Mouse (Mus musculus) midbrain, embryonic 12.5 days (tissue): ENCODE measurements around the gene Slc29a4. TPM values are rescaled to one million over a fixed set of nuclear protein-coding genes. Genes with fewer than 3 reads are reported as not detected.

Experiments used
- ATAC-seq: fragments of 200-750 bp; cut with Nextera tagmentation; 2 replicates; pipeline ENCODE4 v1.8.0; 2017; ENCODE audit warnings: low read depth, moderate TSS enrichment, moderate library complexity; ENCODE audit not compliant: low FRiP score
- H3K27ac ChIP-seq: fragments of 300-500 bp; sonication (generic); replicated peaks from 2 replicates; pipeline ENCODE4 v1.5.1; 2016; ENCODE audit warnings: mild to moderate bottlenecking
- H3K27me3 ChIP-seq: fragments of 300-500 bp; sonication (generic); 2 replicates; pipeline ENCODE4 v1.6.1; 2016; ENCODE audit warnings: mild to moderate bottlenecking
- H3K36me3 ChIP-seq: fragments of 300-500 bp; sonication (generic); 2 replicates; pipeline ENCODE4 v1.6.1; 2016
- H3K4me1 ChIP-seq: fragments of 300-500 bp; sonication (generic); 2 replicates; pipeline ENCODE4 v1.6.1; 2016
- H3K4me2 ChIP-seq: fragments of 300-500 bp; sonication (generic); replicated peaks from 2 replicates; pipeline ENCODE4 v1.6.1; 2016; ENCODE audit warnings: mild to moderate bottlenecking, moderate library complexity
- H3K4me3 ChIP-seq: fragments of 300-500 bp; sonication (generic); 2 replicates; pipeline ENCODE4 v1.5.1; 2016; ENCODE audit warnings: mild to moderate bottlenecking
- H3K9ac ChIP-seq: fragments of 300-500 bp; sonication (generic); replicated peaks from 2 replicates; pipeline ENCODE4 v1.6.1; 2016; ENCODE audit warnings: mild to moderate bottlenecking, moderate library complexity
- H3K9me3 ChIP-seq: fragments of 300-500 bp; sonication (generic); 2 replicates; pipeline ENCODE4 v1.6.1; 2016; ENCODE audit warnings: mild to moderate bottlenecking
- WGBS: fragments of 180-500 bp; shearing (Covaris S2); methylation state at CpG from one replicate; pipeline ENCODE4 v1.1.7; 2016; 5-methylcytosine and 5-hydroxymethylcytosine counted together
- polyA plus RNA-seq: library from polyadenylated mRNA; unstranded; fragments of >200 nt; fragmentation: Nextera tagmentation; extraction: Ambion mirVana; gene quantifications from 2 replicates; pipeline ENCODE4 v1.2.1, GENCODE M21; 2016

Gene Slc29a4
- polyA plus RNA-seq, 1 experiment from 2014 or later: 50.3 TPM

DNA sequence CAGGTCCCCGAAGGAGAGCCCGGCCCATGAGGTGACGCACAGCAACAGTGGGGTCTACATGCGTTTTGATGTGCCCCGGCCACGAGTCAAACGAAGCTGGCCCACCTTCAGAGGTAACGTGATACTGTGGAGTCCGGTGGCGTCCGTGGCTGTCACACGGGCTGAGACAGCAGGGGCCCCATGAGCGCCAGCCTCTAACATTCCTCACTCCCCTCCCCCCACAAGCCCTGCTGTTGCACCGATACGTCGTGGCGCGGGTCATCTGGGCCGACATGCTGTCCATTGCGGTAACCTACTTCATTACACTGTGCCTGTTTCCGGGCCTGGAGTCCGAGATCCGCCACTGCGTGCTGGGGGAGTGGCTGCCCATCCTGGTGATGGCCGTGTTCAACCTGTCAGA, 26.2 kb downstream of the Slc29a4 start:
- no peaks in the 10 kb centered on the region for H3K4me1 ChIP-seq
- no peak overlapping the region for H3K27ac ChIP-seq
- 72% methylated on average over 24 of the region's 25 CpGs for WGBS
- H3K4me3 ChIP-seq: no peak overlapping the region
- no peaks in the 10 kb centered on the region for H3K9me3 ChIP-seq
- no peaks in the 10 kb centered on the region for H3K27me3 ChIP-seq
- no peak overlapping the region for H3K4me2 ChIP-seq
- ATAC-seq: no peak
- H3K9ac ChIP-seq: no peak overlapping the region
- peaks cover 49% of the 10 kb centered on the region for H3K36me3 ChIP-seq

DNA sequence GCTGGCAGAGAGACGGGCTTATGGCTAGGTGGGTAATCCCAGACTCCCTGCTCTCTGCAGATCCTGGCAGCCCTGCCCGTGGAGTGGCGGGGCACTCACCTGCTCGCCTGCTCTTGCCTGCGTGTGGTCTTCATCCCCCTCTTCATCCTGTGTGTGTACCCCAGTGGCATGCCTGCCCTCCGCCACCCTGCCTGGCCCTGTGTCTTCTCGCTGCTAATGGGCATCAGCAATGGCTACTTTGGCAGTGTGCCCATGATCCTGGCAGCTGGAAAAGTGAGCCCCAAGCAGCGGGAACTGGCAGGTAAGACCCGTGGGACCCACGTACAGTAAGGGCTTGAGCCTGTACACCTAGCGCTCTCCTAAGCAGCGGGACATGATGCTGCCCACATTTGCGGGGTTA, 27.6 kb downstream of the Slc29a4 start:
- no peak overlapping the region for H3K4me2 ChIP-seq
- WGBS: 87% methylated on average over 13 of the region's 13 CpGs
- H3K27me3 ChIP-seq: no peaks in the 10 kb centered on the region
- no peak overlapping the region for H3K9ac ChIP-seq
- peaks cover 35% of the 10 kb centered on the region for H3K36me3 ChIP-seq
- H3K4me1 ChIP-seq: no peaks in the 10 kb centered on the region
- no peak for ATAC-seq
- no peaks in the 10 kb centered on the region for H3K9me3 ChIP-seq
- no peak overlapping the region for H3K27ac ChIP-seq
- H3K4me3 ChIP-seq: no peak overlapping the region

DNA sequence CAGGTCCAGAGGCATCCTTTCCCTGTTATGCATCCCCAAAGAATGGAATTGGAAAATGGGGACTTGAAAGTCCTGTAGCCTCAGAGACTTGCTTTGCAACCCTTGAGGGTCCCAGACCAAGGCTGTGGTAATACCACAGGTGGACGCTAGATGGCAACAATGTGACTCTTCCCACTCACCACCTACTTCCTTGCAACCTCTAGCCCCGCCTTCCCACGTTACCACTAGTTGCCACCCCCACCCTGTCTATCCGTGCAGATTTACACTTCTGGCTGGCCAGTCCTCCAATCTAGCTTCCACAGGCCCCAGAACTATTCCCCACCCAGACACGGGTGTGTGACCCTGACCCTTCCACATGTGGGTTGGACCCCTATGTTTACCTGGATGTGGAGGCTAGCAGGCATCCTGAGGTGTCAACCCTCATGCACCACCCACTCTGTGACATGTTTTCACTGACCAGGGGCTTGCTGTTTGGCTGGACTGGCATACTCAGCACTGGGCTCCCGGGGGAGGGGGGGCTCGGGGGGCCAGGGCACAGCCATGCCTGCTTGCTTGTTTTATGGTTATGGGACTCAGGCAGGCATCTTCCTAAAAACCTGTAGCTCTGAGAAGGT, 31.3 kb downstream of the Slc29a4 start:
- H3K4me3 ChIP-seq: no peak overlapping the region
- ATAC-seq: peak; percentile 62
- H3K4me1 ChIP-seq: no peaks in the 10 kb centered on the region
- no peak overlapping the region for H3K9ac ChIP-seq
- WGBS: 18% methylated on average over 7 of the region's 7 CpGs
- H3K4me2 ChIP-seq: no peak overlapping the region
- no peaks in the 10 kb centered on the region for H3K9me3 ChIP-seq
- H3K27ac ChIP-seq: no peak overlapping the region
- H3K36me3 ChIP-seq: peaks cover 64% of the 10 kb centered on the region
- H3K27me3 ChIP-seq: no peaks in the 10 kb centered on the region

DNA sequence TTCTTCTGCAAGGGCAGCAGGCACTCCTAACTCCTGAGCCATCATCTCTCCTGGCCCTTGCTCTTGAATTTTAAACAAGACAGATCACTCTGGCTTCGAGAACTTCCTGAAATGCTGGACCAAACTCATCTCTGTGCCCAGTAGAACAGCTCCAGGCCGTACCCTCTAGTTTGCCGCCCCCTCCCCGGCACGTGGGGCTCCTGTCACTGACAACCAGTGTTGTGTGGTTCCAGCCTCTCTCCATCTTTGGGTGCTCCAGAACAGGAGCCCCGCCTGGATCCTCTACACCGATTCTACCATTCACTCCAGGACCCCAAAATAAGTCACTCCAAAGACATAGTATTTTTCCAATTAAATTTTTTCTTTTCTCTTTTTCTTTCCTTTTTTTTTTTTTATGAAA, 32.0 kb downstream of the Slc29a4 start:
- Histone ChIP-seq H3K36me3 (peaks cover 64% of the 10 kb centered on the region), H3K4me3 (no peak overlapping the region), H3K9ac (no peak overlapping the region), H3K27me3 (no peaks in the 10 kb centered on the region), H3K4me1 (no peaks in the 10 kb centered on the region), H3K4me2 (no peak overlapping the region), H3K27ac (no peak overlapping the region), H3K9me3 (no peaks in the 10 kb centered on the region)
- ATAC-seq: no peak
- WGBS: 88% methylated on average over 7 of the region's 7 CpGs

DNA sequence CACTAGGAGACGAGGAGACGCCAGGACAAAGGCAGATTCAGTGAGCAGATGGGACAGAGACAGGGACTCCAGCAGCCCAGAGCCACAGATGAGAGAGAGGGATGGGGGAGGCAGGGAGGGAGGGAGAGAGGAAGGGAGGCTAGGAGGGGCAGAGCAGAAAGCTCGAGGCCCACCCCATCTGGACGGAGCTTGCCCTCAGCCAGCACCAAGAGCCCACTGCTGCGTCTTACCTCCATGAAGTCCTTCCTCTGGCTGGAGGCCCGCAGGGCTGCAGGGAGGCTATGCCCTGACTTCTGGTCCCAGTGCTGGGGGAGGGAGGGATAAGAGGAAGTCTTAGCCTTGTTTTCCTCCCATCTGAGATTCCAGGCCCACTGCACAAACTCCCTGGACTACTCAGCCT, 34.4 kb downstream of the Slc29a4 start:
- Histone ChIP-seq H3K27ac (no peak overlapping the region; the same call in 1 of the 2 replicates), H3K4me2 (no peak overlapping the region), H3K9me3 (no peaks in the 10 kb centered on the region), H3K4me3 (no peak overlapping the region), H3K4me1 (no peaks in the 10 kb centered on the region), H3K36me3 (peaks cover 70% of the 10 kb centered on the region), H3K27me3 (no peaks in the 10 kb centered on the region), H3K9ac (no peak overlapping the region)
- WGBS: 86% methylated on average over 6 of the region's 6 CpGs
- ATAC-seq: no peak

DNA sequence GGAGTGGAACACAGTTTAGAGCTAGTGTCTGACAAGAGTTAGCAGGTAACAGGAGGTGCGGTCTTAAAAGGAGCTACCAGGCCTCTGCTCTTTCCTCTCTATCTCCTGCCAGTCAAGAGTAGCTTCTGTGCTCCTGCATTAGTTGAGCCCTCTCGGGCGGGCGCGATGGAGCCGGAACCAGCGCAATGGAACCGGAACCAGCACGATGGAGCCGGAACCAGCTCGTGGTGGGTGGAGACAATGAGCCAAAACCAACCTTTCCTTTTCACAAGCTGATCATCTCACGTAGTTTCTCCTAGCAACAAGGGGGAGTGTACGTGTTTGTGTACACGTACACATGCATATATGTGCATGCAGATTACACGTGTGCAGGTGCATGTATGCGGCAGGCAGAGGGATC, 36.0 kb downstream of the Slc29a4 start:
- Histone ChIP-seq H3K36me3 (peaks cover 83% of the 10 kb centered on the region), H3K4me1 (no peaks in the 10 kb centered on the region), H3K27me3 (no peaks in the 10 kb centered on the region), H3K9me3 (no peaks in the 10 kb centered on the region), H3K4me3 (no peak overlapping the region), H3K4me2 (no peak overlapping the region), H3K9ac (no peak overlapping the region), H3K27ac (no peak overlapping the region)
- WGBS: 95% methylated on average over 16 of the region's 16 CpGs
- no peak for ATAC-seq

DNA sequence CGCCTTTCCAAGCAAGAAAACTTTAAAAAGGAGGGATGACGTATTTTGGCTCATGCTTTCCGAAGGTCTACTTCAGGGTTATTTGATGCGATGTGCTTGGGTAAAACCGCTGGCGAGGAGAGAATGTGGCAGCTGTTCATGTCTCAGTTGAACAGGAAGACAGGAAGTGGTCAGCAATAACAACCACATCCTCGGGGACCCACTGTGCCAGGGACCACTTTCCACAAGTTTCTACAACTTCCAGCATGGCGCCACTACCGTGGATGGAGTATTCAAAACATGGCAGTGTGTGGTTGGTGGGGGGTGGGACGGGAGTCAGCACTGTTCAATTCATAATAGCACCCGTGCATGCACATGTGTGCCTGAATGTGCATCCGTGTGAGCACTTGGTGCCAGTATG, 38.0 kb downstream of the Slc29a4 start:
- ATAC-seq: no peak
- Histone ChIP-seq H3K27ac (no peak overlapping the region), H3K4me1 (no peaks in the 10 kb centered on the region), H3K9ac (no peak overlapping the region), H3K27me3 (no peaks in the 10 kb centered on the region), H3K4me3 (no peak overlapping the region), H3K9me3 (no peaks in the 10 kb centered on the region), H3K36me3 (peaks cover 98% of the 10 kb centered on the region), H3K4me2 (no peak overlapping the region)
- WGBS: 94% methylated on average over 12 of the region's 12 CpGs

DNA sequence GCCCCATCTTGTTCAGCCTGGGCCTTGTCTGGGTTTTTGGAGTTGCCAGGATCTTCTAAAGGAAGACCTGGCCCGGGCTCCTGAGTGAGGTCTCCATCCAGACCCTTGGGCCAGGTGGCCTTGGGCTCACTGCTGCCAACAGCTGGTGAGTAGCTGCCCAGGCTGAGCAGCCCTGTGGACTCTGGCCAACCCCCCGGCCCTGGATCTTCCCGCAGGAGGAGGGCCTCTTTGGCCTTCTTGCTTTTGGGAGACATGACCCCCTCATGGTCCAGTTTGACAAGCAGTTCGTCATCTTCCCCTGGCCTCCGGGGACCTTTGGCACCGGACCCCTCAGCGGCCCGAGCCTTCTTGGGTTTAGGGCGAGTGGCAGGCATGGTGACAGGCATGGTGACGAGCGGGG, 39.6 kb downstream of the Slc29a4 start:
- Histone ChIP-seq H3K9ac (no peak overlapping the region), H3K36me3 (peaks cover 98% of the 10 kb centered on the region), H3K4me1 (no peaks in the 10 kb centered on the region), H3K27me3 (no peaks in the 10 kb centered on the region), H3K4me3 (no peak overlapping the region), H3K9me3 (no peaks in the 10 kb centered on the region), H3K27ac (no peak overlapping the region), H3K4me2 (no peak overlapping the region)
- WGBS: 93% methylated on average over 11 of the region's 11 CpGs
- ATAC-seq: no peak

DNA sequence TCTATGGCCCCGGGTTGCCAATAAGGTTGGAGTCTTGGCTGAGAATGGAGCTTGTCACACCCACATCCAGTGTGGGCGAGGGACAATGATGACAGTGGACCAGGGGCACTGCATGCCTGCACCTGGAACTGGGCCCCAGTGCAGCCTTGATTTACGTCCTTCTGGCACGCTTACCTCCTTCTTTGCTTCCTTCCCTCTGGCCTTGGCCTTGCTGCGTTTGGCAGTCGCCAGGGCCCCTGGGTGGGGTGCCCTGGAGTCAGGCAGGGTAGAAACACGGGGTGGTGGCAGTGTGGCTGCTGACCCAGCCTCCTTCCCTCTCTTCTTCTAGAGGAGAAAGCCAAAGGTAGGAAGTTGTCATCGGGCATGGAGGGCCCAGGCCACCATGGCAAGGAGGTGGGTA, 47.6 kb downstream of the Slc29a4 start:
- no peak overlapping the region for H3K4me2 ChIP-seq

DNA sequence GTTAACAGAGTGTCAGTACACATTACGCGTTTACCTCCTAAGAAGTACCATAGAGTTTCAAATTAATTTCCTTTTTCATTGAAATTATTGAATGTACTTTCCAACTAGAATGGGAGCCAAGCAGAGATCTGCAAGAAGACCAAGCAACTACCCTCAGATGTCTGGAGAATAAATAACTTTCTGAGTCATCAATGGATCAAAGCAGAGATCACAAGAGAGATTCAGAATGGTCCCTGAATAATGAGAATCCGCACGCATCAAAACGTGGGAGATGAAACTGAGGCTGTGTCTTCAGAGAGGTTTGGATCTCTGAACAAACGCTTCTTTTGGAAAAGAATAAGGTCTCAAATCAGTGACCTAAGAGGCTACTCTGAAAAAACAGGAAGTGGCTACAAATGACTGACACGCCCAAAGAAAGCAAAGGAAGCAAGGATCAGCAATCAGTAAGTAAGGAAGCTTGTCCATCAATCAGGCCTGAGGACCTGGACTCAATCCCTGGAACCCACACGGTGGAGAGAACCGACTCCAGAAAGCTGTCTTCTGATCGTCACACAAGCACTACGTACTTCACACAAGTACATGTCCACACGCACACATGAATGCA, 54.8 kb downstream of the Slc29a4 start:
- ATAC-seq: no peak
- 69% methylated on average over 12 of the region's 12 CpGs for WGBS
- Histone ChIP-seq H3K4me2 (no peak overlapping the region), H3K36me3 (peaks cover 89% of the 10 kb centered on the region), H3K27me3 (no peaks in the 10 kb centered on the region), H3K4me1 (no peaks in the 10 kb centered on the region), H3K4me3 (no peak overlapping the region), H3K9me3 (no peaks in the 10 kb centered on the region), H3K9ac (no peak overlapping the region), H3K27ac (no peak overlapping the region)

More for the DNA sequence above, 47.6 kb downstream of the Slc29a4 start:
- no peak for ATAC-seq
- H3K9ac ChIP-seq: no peak overlapping the region
- H3K4me3 ChIP-seq: no peak overlapping the region
- no peaks in the 10 kb centered on the region for H3K9me3 ChIP-seq
- no peaks in the 10 kb centered on the region for H3K27me3 ChIP-seq
- H3K27ac ChIP-seq: no peak overlapping the region
- H3K36me3 ChIP-seq: peaks cover 97% of the 10 kb centered on the region
- 95% methylated on average over 8 of the region's 8 CpGs for WGBS
- H3K4me1 ChIP-seq: no peaks in the 10 kb centered on the region

DNA sequence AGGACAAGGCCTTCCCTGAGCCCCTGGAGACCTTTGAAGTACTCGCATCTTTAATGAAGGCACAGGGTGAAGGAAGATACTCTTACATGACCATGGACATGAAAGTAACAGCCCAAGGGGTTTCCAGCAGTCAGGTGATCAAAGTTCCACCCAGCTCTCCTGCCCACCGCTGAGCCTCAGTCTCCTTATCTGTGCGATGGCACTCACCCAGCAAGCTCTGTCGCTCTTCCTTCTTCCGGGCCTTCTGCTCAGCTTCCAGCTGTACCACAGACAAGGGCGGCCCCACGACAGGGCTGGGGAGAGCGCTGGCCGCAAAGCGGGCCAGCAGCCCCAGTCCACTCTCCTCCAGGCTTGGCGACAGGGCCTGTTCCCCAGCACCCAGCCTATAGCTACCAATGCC, 57.9 kb downstream of the Slc29a4 start:
- WGBS: 86% methylated on average over 11 of the region's 11 CpGs
- Histone ChIP-seq H3K27me3 (no peaks in the 10 kb centered on the region), H3K36me3 (peaks cover 85% of the 10 kb centered on the region)

DNA sequence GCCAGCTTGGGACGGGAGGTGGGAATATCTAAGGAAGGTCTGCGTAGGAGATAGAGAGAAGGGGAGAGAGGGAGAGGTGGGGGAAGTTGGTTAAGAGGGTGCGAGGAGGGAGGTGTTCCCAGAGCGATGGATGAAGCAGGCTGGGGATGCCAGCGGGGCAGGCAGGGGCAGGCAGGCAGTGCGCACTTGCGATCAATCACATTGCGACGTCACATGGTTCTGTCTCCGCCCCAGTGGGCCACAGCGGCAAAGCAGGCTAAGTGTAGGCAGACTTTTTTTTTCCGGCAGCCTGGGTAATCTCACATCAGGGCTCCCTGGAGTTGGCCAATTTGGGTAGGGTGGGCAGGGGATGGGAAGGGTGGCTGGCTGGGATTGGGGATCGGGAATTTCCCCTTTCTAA, 59.9 kb downstream of the Slc29a4 start:
- Histone ChIP-seq H3K27ac (no peak overlapping the region), H3K4me1 (no peaks in the 10 kb centered on the region), H3K9me3 (no peaks in the 10 kb centered on the region), H3K36me3 (peaks cover 95% of the 10 kb centered on the region), H3K4me2 (no peak overlapping the region), H3K4me3 (no peak overlapping the region), H3K27me3 (no peaks in the 10 kb centered on the region), H3K9ac (no peak overlapping the region)
- WGBS: 53% methylated on average over 13 of the region's 13 CpGs
- no peak for ATAC-seq

More for the DNA sequence above, 57.9 kb downstream of the Slc29a4 start:
- Histone ChIP-seq H3K4me1 (no peaks in the 10 kb centered on the region), H3K9ac (no peak overlapping the region), H3K4me3 (no peak overlapping the region), H3K9me3 (no peaks in the 10 kb centered on the region), H3K27ac (peak overlapping the region; percentile 40; the same call in 1 of the 2 replicates), H3K4me2 (no peak overlapping the region)
- ATAC-seq: no peak

DNA sequence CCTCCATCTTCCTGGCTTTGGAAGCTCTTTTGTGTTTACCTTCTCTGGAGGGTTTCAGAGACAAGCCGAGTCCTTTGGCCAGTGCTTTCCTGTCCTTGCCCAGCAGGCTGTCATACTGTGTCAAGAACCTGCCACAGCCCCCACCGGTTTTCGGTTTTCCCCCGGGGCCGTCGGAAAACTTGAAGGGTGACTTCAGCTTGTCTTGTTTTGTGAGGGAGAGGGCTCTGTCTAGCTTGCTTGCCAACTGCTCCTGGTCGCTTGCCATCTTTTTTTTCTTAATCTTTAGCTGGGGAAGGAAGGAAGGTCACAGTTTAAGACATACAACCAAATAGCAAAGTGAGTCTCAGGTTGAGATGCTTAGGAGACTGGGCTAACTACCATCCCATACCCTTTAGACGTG, 67.5 kb downstream of the Slc29a4 start:
- WGBS: 91% methylated on average over 8 of the region's 8 CpGs
- Histone ChIP-seq H3K27me3 (no peaks in the 10 kb centered on the region), H3K27ac (no peak overlapping the region), H3K9ac (no peak overlapping the region), H3K4me2 (no peak overlapping the region), H3K36me3 (peaks cover 99% of the 10 kb centered on the region), H3K4me1 (peaks cover 11% of the 10 kb centered on the region; the same call in 1 of the 2 replicates), H3K4me3 (no peak overlapping the region), H3K9me3 (no peaks in the 10 kb centered on the region)
- no peak for ATAC-seq
